Mouse (Mus musculus) mature B cell (primary cell): Measurements from ENCODE around the gene Mthfd2l.

Experiments used
- in situ Hi-C: fragments of 300-500 bp; cut with MboI; formaldehyde crosslinking; loops from 2 replicates; pipeline ENCODE4 v1.14.3; 2019

The Mthfd2l gene

GRCm38 (mm10) chr5:90930971-90931851 is at the start of gene Mthfd2l:
Gene Mthfd2l (plus strand): TSS chr5:90931117.
- in situ Hi-C loops: loop anchor here (25.0 kb wide), 2 partner anchors 269 to 1056 kb away; partner anchors contain the start of gene Odaph

GRCm38 (mm10) chr5:90881682-90882081 is 49.2 kb upstream of the Mthfd2l start:
- in situ Hi-C loops: no loop called here

- in situ Hi-C loops: no loop called here
These were observed 48.8 kb upstream of the Mthfd2l start for GRCm38 (mm10) chr5:90882146-90882545.

GRCm38 (mm10) chr5:90884628-90885242 is 46.2 kb upstream of the Mthfd2l start:
- in situ Hi-C loops: no loop called here

GRCm38 (mm10) chr5:90888661-90889060 is 42.3 kb upstream of the Mthfd2l start:
- in situ Hi-C loops: no loop called here

GRCm38 (mm10) chr5:90890519-90891463 is 40.1 kb upstream of the Mthfd2l start, which contains the start of gene Cxcl1:
Gene Cxcl1 (plus strand): TSS chr5:90891241.
- in situ Hi-C loops: no loop called here

- in situ Hi-C loops: no loop called here
These were observed 39.5 kb upstream of the Mthfd2l start for GRCm38 (mm10) chr5:90891464-90891813.

- in situ Hi-C loops: no loop called here
These were observed 36.7 kb upstream of the Mthfd2l start for GRCm38 (mm10) chr5:90894231-90894630.

GRCm38 (mm10) chr5:90897429-90897828 is 33.5 kb upstream of the Mthfd2l start:
- in situ Hi-C loops: no loop called here

GRCm38 (mm10) chr5:90899308-90899707 is 31.6 kb upstream of the Mthfd2l start:
- in situ Hi-C loops: no loop called here

GRCm38 (mm10) chr5:90900147-90900546 is 30.8 kb upstream of the Mthfd2l start:
- in situ Hi-C loops: no loop called here

- in situ Hi-C loops: no loop called here
These were observed 30.2 kb upstream of the Mthfd2l start for GRCm38 (mm10) chr5:90900688-90901087.

- in situ Hi-C loops: no loop called here
These were observed 28.3 kb upstream of the Mthfd2l start for GRCm38 (mm10) chr5:90902380-90903260.

GRCm38 (mm10) chr5:90903339-90904020 is 27.4 kb upstream of the Mthfd2l start, which contains the start of gene Cxcl2:
Gene Cxcl2 (plus strand): TSS chr5:90903871.
- in situ Hi-C loops: no loop called here

- in situ Hi-C loops: no loop called here
These were observed 21.9 kb upstream of the Mthfd2l start for GRCm38 (mm10) chr5:90908983-90909382.

- in situ Hi-C loops: no loop called here
These were observed 11.4 kb upstream of the Mthfd2l start for GRCm38 (mm10) chr5:90919495-90919894.

GRCm38 (mm10) chr5:90922958-90923357 is 8.0 kb upstream of the Mthfd2l start:
- in situ Hi-C loops: no loop called here

- in situ Hi-C loops: loop anchor here (25.0 kb wide), 2 partner anchors 268 to 1057 kb away; partner anchors contain the start of gene Odaph
These were observed 371 bp upstream of the Mthfd2l start for GRCm38 (mm10) chr5:90930546-90930945.

- in situ Hi-C loops: loop anchor here (25.0 kb wide), 2 partner anchors 270 to 1055 kb away; partner anchors contain the start of gene Odaph
These were observed 994 bp downstream of the Mthfd2l start for GRCm38 (mm10) chr5:90931911-90932310.

GRCm38 (mm10) chr5:90936706-90937105 is 5.8 kb downstream of the Mthfd2l start:
- in situ Hi-C loops: loop anchor here (25.0 kb wide), 2 partner anchors 274 to 1051 kb away; partner anchors contain the start of gene Odaph
